9 mouse cellular contexts compared by ENCODE assay signal in genomic region chr9:91382111-91382379, GRCm38 (mm10). TPM values are rescaled to one million over a fixed set of nuclear protein-coding genes. Genes with fewer than 3 reads are reported as not detected.
A peak's percentile ranks its signal among the peaks of the same experiment; 100 is the strongest.
DNase-seq lines count a peak whose midpoint lies in the region; ATAC-seq lines count a peak whose summit lies in the region.
"Had no signal": no experiment of that assay in that cellular context is flagged by ENCODE, and none has a peak within 500 bp of the region (broad histone marks: within the 10 kb centered on the region; RNA-seq: fewer than 3 reads in every experiment).

No protein-coding gene starts in this region.

- H3K27me3 ChIP-seq in heart, embryonic 14.5 days (ENCODE audit: control insufficient read depth, insufficient read depth, low read length), result peaks cover 94% of the 10 kb centered on the region
- H3K27me3 ChIP-seq in embryonic facial prominence, embryonic 10.5 days (replicated peaks; ENCODE audit: low read depth, poor library complexity, severe bottlenecking), result peaks cover 100% of the 10 kb centered on the region
- peaks cover 98% of the 10 kb centered on the region for H3K27me3 ChIP-seq in hindbrain, embryonic 10.5 days (ENCODE audit: insufficient read depth, poor library complexity, severe bottlenecking)
- H3K27me3 ChIP-seq in midbrain, embryonic 13.5 days, result peaks cover 89% of the 10 kb centered on the region

- no peak overlapping the region for H3K9ac ChIP-seq in heart, embryonic 14.5 days (ENCODE audit: low read length)
- peak overlapping the region; percentile 88 for H3K9ac ChIP-seq in midbrain, embryonic 13.5 days (replicated peaks)

- H3K27ac ChIP-seq in heart, embryonic 14.5 days (replicated peaks in 1 of 2; ENCODE audit: control insufficient read depth in 1 of 2, insufficient read depth in 1 of 2, low read depth in 2 of 2, low read length in 2 of 2), result no peak overlapping the region
- H3K27ac ChIP-seq in embryonic facial prominence, embryonic 10.5 days (replicated peaks), result peak overlapping the region; percentile 89
- peak overlapping the region; percentile 98 for H3K27ac ChIP-seq in hindbrain, embryonic 10.5 days
- peak overlapping the region; percentile 93 for H3K27ac ChIP-seq in midbrain, embryonic 13.5 days

- WGBS in heart, embryonic 14.5 days, result 4% methylated on average over 2 of the region's 2 CpGs
- 1% methylated on average over 2 of the region's 2 CpGs for WGBS in embryonic facial prominence, embryonic 10.5 days
- WGBS in hindbrain, embryonic 10.5 days, result 1% methylated on average over 2 of the region's 2 CpGs
- WGBS in midbrain, embryonic 13.5 days, result 1% methylated on average over 2 of the region's 2 CpGs

- H3K4me3 ChIP-seq in heart, embryonic 14.5 days (ENCODE audit: control insufficient read depth in 1 of 2, insufficient read depth in 1 of 2, low read depth in 1 of 2, low read length in 2 of 2), result peak overlapping the region in 1 of 2 experiments; percentile 59; a peak in 2 of 4 replicates
- H3K4me3 ChIP-seq in embryonic facial prominence, embryonic 10.5 days, result peak overlapping the region; percentile 69
- peak overlapping the region; percentile 67 for H3K4me3 ChIP-seq in hindbrain, embryonic 10.5 days
- peak overlapping the region; percentile 54 for H3K4me3 ChIP-seq in midbrain, embryonic 13.5 days (replicated peaks)

- no peaks in the 10 kb centered on the region for H3K9me3 ChIP-seq in heart, embryonic 14.5 days (ENCODE audit: control insufficient read depth, low read length)
- no peaks in the 10 kb centered on the region for H3K9me3 ChIP-seq in embryonic facial prominence, embryonic 10.5 days
- H3K9me3 ChIP-seq in hindbrain, embryonic 10.5 days, result no peaks in the 10 kb centered on the region
- no peaks in the 10 kb centered on the region for H3K9me3 ChIP-seq in midbrain, embryonic 13.5 days

- no peak for ATAC-seq in heart, embryonic 14.5 days (ENCODE audit: insufficient number of reproducible peaks, insufficient read depth, low FRiP score, low read depth)
- ATAC-seq in midbrain, embryonic 13.5 days, result no peak
- no peak for ATAC-seq in monocyte, adult 5-6 weeks (replicated peaks; ENCODE audit: insufficient number of reproducible peaks, low FRiP score, low TSS enrichment, poor library complexity, severe bottlenecking)

- no peak for DNase-seq in heart, adult 9 months (ENCODE audit: low spot score in 2 of 2)
- DNase-seq in embryonic facial prominence, embryonic 10.5 days (ENCODE audit: low spot score), result no peak
- DNase-seq in hindbrain, embryonic 10.5 days (ENCODE audit: low spot score), result no peak
- DNase-seq in adrenal gland, adult 8-10 months, result no peak
- DNase-seq in cerebellum, postnatal 10 days, result no peak

- H3K4me1 ChIP-seq in heart, embryonic 14.5 days (ENCODE audit: control insufficient read depth in 2 of 2, insufficient read depth in 2 of 2, low read length in 2 of 2), result no peaks in the 10 kb centered on the region; a peak in 1 of 4 replicates
- H3K4me1 ChIP-seq in embryonic facial prominence, embryonic 10.5 days, result peaks cover 17% of the 10 kb centered on the region
- H3K4me1 ChIP-seq in hindbrain, embryonic 10.5 days (replicated peaks), result peaks cover 67% of the 10 kb centered on the region
- peaks cover 58% of the 10 kb centered on the region for H3K4me1 ChIP-seq in midbrain, embryonic 13.5 days (replicated peaks)

- H3K4me2 ChIP-seq in heart, embryonic 14.5 days (ENCODE audit: low read length), result peak overlapping the region; percentile 96
- peak overlapping the region; percentile 70 for H3K4me2 ChIP-seq in midbrain, embryonic 13.5 days (replicated peaks)

- H3K36me3 ChIP-seq in heart, embryonic 14.5 days (ENCODE audit: control insufficient read depth, insufficient read depth, low read length), result no peaks in the 10 kb centered on the region
- no peaks in the 10 kb centered on the region for H3K36me3 ChIP-seq in embryonic facial prominence, embryonic 10.5 days (replicated peaks)
- no peaks in the 10 kb centered on the region for H3K36me3 ChIP-seq in hindbrain, embryonic 10.5 days
- H3K36me3 ChIP-seq in midbrain, embryonic 13.5 days, result no peaks in the 10 kb centered on the region

RNA-seq across cellular contexts. Expression of gene Zic1, which starts 16.4 kb away (rescaled TPM):
- polyA plus RNA-seq in heart, embryonic 14.5 days (2014; fragmentation: Nextera tagmentation; extraction: Ambion mirVana), result 0.03 TPM in 1 of 2 replicates, not detected in the other
- polyA plus RNA-seq in embryonic facial prominence, embryonic 10.5 days (2016; fragmentation: Nextera tagmentation; extraction: Ambion mirVana), result 1.5 and 1.7 TPM in 2 replicates
- 6.9 and 8.1 TPM in 2 replicates for polyA plus RNA-seq in hindbrain, embryonic 10.5 days (2016; fragmentation: Nextera tagmentation; extraction: Ambion mirVana)
- 14.8 and 16.4 TPM in 2 replicates for polyA plus RNA-seq in midbrain, embryonic 13.5 days (2015; fragmentation: Nextera tagmentation; extraction: Ambion mirVana)
- total RNA-seq in adrenal gland, adult 8-10 months (2022), result under 1 TPM in 1 of 4 experiments, not detected in 3; 0.28 TPM
- total RNA-seq in monocyte, adult 5-6 weeks (2017), result not detected in 3 replicates
- total RNA-seq: liver, adult 2 months had no signal
- polyA plus RNA-seq: liver, adult 2 months had no signal

RNA-seq across cellular contexts. Expression of gene Zic4, which starts 19.8 kb away (rescaled TPM):
- not detected in 2 replicates for polyA plus RNA-seq in heart, embryonic 14.5 days (2014; fragmentation: Nextera tagmentation; extraction: Ambion mirVana)
- 4.0 and 5.5 TPM in 2 replicates for polyA plus RNA-seq in embryonic facial prominence, embryonic 10.5 days (2016; fragmentation: Nextera tagmentation; extraction: Ambion mirVana)
- polyA plus RNA-seq in hindbrain, embryonic 10.5 days (2016; fragmentation: Nextera tagmentation; extraction: Ambion mirVana), result 16.9 and 19.8 TPM in 2 replicates
- 53.2 and 56.6 TPM in 2 replicates for polyA plus RNA-seq in midbrain, embryonic 13.5 days (2015; fragmentation: Nextera tagmentation; extraction: Ambion mirVana)
- not detected for total RNA-seq in adrenal gland, adult 8-10 months (2022)
- total RNA-seq in monocyte, adult 5-6 weeks (2017), result not detected in 3 replicates
- total RNA-seq: liver, adult 2 months had no signal
- polyA plus RNA-seq: liver, adult 2 months had no signal

Comparison
In these comparisons a context has a peak if more than half of its experiments do, and no peak if none do; other contexts are left out.
1. H3K27ac ChIP-seq: peak in embryonic facial prominence, embryonic 10.5 days (single experiment), hindbrain, embryonic 10.5 days (single experiment) and midbrain, embryonic 13.5 days (single experiment); none in heart, embryonic 14.5 days (0 of 2).